Mouse (Mus musculus) left cerebral cortex, adult 8-10 months (tissue): ENCODE data around the gene Rprd1b. TPM values are rescaled to one million over a fixed set of nuclear protein-coding genes. Genes with fewer than 3 reads are reported as not detected.
"Not testable (repeated sequence)": the region's sequence is repeated elsewhere in the genome, so short reads cannot be mapped to it uniquely, and the experiment has no call there.

Source experiments
- DNase-seq, 2 experiments: peaks; one replicate each; pipeline ENCODE4 v3.0.0; 2022; ENCODE audit warnings: low spot score in 2 of 2
- total RNA-seq, 4 experiments: library from RNA; stranded (reverse); gene quantifications; 2 replicates each; pipeline ENCODE4 v1.2.4; 2022

The Rprd1b gene
- total RNA-seq, 4 experiments from 2014 or later = 64.6 to 72.5 (median 68.2) TPM

GRCm38 (mm10) chr2:158040396-158040795, 12.1 kb downstream of the Rprd1b start:
- no peak for DNase-seq

DNA sequence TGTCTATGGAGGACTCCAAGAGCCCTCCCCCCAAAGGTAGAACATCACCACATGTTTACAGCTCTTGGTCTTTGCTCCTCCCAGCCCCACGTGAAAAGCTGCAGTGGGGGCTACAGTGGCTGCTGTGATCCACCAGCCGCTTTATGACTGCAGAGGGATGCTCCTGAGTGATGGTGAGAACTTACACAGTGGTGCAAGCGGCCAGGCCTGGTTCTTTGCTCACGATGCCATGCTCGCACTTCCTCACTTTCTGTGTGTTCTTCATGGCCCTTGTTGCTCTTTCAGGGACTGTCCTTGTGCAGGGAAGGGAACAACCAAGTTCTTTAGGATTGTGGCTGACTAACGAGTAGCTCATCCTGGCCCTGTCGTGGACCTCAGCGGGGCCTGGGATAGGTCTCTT, 15.2 kb downstream of the Rprd1b start:
- no peak for DNase-seq

GRCm38 (mm10) chr2:158046186-158046585, 17.9 kb downstream of the Rprd1b start:
- DNase-seq = no peak

- no peak for DNase-seq
These were observed 19.6 kb downstream of the Rprd1b start for GRCm38 (mm10) chr2:158047903-158048302.

GRCm38 (mm10) chr2:158048718-158049117, 20.4 kb downstream of the Rprd1b start:
- no peak for DNase-seq

DNA sequence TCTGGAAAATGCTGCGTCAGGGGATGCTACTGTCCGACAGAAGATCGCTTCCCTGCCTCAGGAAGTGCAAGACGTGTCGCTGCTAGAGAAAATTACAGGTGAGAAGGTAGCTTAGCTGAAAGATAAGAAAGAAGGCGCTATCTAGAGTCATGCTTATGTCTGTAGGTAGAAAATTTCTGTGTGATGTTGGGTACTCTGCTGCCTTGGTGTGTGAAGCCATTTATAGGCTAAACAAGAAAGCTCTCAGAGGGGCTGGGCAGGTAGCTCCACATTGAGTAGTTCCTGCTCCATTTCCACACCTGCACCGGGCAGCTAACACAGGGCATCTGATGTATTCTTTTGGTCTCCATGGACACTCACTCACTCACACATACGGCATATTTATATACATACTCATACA, 21.8 kb downstream of the Rprd1b start:
- no peak for DNase-seq

DNA sequence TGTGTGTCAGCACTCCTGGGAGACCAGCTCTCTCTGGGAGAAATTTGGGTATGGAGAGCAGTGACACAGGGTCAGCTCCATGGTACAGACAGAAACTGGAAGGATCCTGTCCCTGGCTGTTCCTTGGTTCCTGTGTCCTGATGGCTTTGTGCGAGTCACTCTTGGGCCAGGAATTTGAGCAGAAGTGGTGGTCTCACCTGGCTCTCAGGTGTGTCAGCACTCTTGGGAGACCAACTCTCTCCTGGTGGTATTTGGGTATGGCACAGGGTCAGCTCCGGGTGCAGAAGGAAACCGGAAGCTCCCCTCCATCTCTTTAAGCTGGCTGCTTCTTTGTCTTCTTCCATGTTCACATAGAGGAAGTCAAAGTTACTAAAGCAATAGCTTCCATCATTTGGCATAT, 26.3 kb downstream of the Rprd1b start:
- DNase-seq = no peak

DNA sequence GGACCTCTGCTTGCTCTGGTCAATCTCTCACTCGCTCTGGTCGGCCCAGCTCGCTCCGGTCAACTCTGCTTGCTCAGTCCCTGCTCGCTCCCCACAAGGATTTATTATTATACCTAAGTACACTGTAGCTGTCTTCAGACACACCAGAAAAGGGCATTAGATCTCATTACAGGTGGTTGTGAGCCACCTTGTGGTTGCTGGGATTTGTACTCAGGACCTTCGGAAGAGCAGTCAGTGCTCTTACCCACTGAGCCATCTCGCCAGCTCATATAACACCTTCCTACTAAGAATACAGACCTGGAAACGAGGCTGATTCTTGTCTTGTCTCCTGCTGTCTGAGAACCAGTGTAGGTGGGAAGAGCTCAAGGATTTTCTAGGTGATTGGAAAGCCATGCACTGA, 27.1 kb downstream of the Rprd1b start:
- not testable (repeated sequence) for DNase-seq

DNA sequence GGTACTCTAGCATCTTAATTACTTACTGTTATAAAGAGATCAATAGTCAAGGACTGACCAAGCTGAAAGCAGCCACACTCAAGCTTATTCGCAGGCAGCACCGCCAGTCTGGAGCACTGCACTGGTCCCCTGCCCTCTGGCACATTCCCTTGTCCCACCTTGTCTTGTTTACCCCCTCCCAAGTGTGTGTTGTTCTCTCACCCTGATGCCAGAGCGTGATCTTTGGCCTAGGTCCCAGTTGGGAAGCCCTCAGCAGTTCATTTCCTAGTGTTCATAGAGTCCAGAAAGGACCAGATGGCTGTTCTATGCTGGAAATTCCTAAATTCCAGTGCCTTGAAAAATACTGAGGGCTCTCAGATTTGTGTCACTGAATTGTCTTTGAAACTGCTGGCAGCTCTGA, 28.7 kb downstream of the Rprd1b start:
- no peak for DNase-seq

GRCm38 (mm10) chr2:158058534-158058933, 30.2 kb downstream of the Rprd1b start:
- DNase-seq = no peak

- no peak for DNase-seq
These were observed 31.4 kb downstream of the Rprd1b start for GRCm38 (mm10) chr2:158059666-158060105.

DNA sequence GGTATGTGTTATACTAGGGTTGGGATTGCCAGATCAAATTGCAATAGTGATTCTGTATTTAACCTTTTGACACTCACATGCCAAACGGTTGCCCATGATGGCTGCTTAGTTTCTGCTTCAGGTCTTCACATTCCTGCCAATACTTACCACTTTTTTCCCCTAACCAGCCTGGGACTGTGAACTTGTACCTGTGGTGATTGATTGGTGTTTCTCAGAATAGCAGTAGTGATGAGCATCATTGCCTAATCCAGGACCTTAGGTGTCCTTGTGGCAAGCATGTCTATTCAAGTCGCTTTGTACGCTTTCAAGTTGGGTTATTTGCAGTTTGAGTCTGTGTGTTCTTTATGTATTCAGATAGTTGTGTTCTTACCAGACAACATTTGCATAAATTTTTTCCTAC, 34.7 kb downstream of the Rprd1b start:
- DNase-seq = no peak

GRCm38 (mm10) chr2:158064571-158065048, 36.3 kb downstream of the Rprd1b start:
- DNase-seq = no peak

DNA sequence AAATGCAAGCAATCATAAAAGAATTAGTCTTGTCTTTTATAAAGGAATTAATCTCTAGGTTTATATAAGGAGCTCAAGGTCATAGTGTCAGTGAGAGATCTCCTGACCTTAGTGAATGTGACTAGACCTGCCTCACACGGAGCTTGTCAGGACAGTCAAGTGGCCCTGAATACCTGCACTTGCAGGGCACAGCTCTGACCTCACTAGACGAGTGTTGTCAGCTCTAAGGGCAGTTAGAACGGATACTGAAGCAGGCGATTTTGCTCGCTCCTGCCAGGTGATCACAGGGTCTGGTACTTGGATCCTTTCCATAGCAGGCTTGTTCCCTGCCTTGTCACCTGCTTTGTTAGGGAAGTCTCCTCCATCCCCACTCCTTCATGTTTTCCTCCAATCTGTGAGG, 36.8 kb downstream of the Rprd1b start:
- DNase-seq = no peak

DNA sequence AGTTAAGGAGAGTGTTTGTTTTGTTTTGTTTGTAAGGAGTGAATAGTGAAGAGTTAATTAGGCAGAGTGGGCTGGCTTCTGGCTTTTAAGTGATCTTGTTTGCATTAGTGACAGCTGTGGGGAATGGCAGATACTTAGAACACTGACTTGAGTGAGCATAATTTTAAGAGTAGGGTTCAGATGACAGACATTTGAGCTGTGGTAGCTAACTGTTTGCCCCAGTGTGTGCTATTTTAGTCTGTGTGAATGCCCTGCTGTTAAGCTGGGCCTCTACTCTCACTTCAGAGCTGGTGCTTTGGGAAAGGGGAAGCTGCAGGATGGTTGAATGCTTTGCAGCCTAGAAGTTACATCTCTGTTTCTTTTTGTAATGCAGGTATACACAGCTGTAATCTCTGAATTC, 38.2 kb downstream of the Rprd1b start:
- DNase-seq = no peak

GRCm38 (mm10) chr2:158067260-158067824, 39.0 kb downstream of the Rprd1b start:
- DNase-seq = no peak

DNA sequence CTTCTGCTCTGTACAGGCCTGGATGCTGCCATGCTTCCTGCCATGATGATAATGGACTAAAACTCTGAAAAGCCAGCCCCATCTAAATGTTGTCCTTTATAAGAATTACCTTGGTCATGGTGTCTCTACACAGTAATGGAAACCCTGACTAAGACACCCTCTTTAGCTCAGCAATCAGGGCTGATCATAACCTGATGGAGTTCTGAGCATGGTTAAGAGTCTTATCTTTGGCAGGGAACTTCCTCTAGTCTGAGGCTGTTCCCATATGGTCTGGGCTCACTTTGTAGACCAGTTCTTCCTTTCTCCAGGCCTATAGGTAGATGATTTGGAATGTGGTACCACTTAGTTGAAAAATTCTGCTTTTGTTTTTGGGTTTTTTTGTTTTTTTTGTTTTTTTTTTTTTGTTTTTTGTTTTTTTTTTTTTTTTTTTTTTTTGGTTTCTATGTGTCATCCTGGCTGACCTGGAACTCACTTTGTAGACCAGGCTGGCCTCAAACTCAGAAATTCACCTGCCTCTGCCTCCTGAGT, 40.2 kb downstream of the Rprd1b start:
- DNase-seq = no peak

DNA sequence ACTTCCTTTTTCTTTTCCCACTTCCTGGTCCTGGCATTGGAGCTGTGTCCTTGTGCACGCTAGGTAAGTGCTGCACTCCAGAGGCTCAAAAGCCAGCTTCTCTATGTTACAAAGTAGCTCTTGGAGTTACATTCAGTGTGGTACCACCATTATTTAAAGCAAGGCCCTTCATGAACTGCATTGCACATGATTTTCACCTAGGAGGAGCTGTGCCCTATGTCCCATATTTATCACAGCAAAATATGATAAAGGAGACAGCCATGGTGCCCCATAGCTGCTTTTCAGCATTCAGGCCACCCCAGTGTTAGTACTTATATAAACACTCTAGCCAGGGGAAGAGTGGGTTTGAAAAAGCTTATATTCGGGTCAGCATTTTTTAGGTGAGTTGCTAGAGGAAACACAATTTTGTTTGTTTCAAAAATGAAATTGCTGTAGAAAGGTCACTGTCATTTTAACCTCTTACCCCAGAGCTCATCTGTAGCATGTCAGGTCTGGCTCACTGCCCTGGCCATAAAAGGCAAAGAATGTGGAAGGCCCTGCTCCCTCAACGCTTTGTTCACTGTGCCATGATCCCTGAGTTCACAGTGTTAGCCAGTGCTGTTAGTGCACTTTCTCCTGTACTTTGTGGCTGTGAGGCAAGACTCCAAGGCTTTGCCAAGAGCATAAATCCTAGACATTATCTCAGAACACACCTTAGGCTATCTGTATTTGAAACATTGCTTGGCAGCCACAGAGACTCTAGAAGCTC, 42.8 kb downstream of the Rprd1b start:
- DNase-seq = no peak

DNA sequence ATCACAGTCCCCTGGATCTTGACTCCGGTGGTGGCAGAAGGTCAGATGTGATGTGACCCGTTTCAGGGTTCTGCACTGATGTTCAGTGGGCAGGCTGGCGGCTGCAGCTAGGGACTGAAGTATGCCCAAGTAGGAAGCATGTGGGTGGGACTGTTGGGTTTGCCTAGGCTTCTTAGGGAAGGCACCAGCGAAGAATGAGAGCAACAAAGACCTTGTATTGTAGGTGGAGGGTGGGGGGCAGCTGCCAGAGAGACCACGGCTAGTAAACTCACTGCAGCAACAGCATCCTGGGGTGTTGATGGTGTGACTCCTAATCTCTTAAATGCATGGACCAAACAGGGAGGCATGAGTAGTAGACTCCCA, 43.3 kb downstream of the Rprd1b start:
- DNase-seq = no peak

- no peak for DNase-seq
These were observed 46.5 kb downstream of the Rprd1b start for GRCm38 (mm10) chr2:158074835-158075234.

- no peak for DNase-seq
These were observed 48.4 kb downstream of the Rprd1b start for GRCm38 (mm10) chr2:158076690-158077089.

DNA sequence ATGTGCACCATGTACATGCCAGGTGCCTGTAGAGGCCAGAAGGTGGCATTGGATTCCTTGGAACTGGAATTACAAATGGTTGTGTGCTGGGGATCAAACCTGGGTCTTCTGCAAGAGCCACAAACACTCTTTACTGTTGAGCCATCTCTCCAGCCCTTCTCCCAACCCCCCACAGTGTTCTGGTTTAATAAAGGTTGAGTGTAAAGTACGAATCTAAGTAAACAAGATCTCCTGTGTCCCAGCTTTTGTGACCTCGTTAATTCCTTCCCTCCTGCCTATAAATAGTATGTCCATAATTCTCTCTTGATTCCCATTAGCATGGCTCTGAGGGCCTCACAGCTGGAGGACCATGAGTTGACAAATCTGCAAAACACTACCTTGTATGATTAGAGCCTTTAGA, 49.7 kb downstream of the Rprd1b start:
- no peak for DNase-seq

DNA sequence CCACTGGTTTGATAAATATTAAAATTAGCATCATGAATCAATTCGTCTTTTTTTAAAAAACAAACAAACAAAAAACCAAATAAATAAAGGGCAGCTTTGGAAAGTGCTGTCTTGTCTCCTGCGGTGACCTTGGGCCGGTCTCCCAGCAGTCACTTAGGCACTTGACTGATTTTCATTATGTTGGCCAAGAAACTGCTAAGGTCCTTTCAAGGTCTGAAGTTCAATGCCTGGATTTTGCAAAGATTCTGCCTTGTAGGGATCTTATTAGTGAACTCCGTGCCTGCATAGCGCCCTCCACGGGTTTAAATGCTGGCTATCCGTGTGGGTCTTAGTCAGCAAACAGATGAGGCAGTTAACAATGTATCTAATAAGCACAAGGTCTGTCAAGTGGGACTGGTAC, 50.7 kb downstream of the Rprd1b start:
- no peak for DNase-seq
